Mouse (Mus musculus) WW6 (cell line): Measurements from ENCODE around the gene Prrt4.
A peak's percentile ranks its signal among the peaks of the same experiment; 100 is the strongest.
"Not testable (repeated sequence)": the region's sequence is repeated elsewhere in the genome, so short reads cannot be mapped to it uniquely, and the experiment has no call there.

Experiments used
- DNase-seq: peaks from one replicate; pipeline ENCODE4 v3.0.0-alpha.2; 2013; ENCODE audit warnings: low read depth, low spot score

The Prrt4 gene

GRCm38 (mm10) chr6:29178888-29179658, at the start of gene Prrt4:
TSS of gene Prrt4 (minus strand) at chr6:29179584.
- DNase-seq: no peak

- not testable (repeated sequence) for DNase-seq
Observed at GRCm38 (mm10) chr6:29217717-29218116, 38.3 kb upstream of the Prrt4 start.

GRCm38 (mm10) chr6:29215881-29216501, 36.6 kb upstream of the Prrt4 start, which contains the start of gene Impdh1:
TSS of gene Impdh1 (minus strand) at chr6:29216364.
- peak; percentile 76 for DNase-seq

- DNase-seq: no peak
Observed at GRCm38 (mm10) chr6:29215181-29215580, 35.8 kb upstream of the Prrt4 start.

GRCm38 (mm10) chr6:29214776-29215175, 35.4 kb upstream of the Prrt4 start:
- DNase-seq: no peak

GRCm38 (mm10) chr6:29214245-29214644, 34.9 kb upstream of the Prrt4 start:
- no peak for DNase-seq

- no peak for DNase-seq
Observed at GRCm38 (mm10) chr6:29213436-29213835, 34.1 kb upstream of the Prrt4 start.

- DNase-seq: peak; percentile 50
Observed at GRCm38 (mm10) chr6:29211806-29212492, 32.6 kb upstream of the Prrt4 start.

GRCm38 (mm10) chr6:29211146-29211545, 31.8 kb upstream of the Prrt4 start:
- no peak for DNase-seq

GRCm38 (mm10) chr6:29210231-29210936, 31.0 kb upstream of the Prrt4 start:
- DNase-seq: no peak

- DNase-seq: no peak
Observed at GRCm38 (mm10) chr6:29208178-29208577, 28.8 kb upstream of the Prrt4 start.

- no peak for DNase-seq
Observed at GRCm38 (mm10) chr6:29207017-29207416, 27.6 kb upstream of the Prrt4 start.

- DNase-seq: no peak
Observed at GRCm38 (mm10) chr6:29206006-29206405, 26.6 kb upstream of the Prrt4 start.

- DNase-seq: peak; percentile 46
Observed at GRCm38 (mm10) chr6:29204932-29205614, 25.7 kb upstream of the Prrt4 start.

- DNase-seq: no peak
Observed at GRCm38 (mm10) chr6:29203861-29204585, 24.6 kb upstream of the Prrt4 start.

GRCm38 (mm10) chr6:29203096-29203495, 23.7 kb upstream of the Prrt4 start:
- no peak for DNase-seq

- DNase-seq: no peak
Observed at GRCm38 (mm10) chr6:29201988-29202387, 22.6 kb upstream of the Prrt4 start.

GRCm38 (mm10) chr6:29201341-29201740, 22.0 kb upstream of the Prrt4 start:
- DNase-seq: no peak

- no peak for DNase-seq
Observed at GRCm38 (mm10) chr6:29200496-29200895, 21.1 kb upstream of the Prrt4 start.

GRCm38 (mm10) chr6:29199223-29199855, 20.0 kb upstream of the Prrt4 start:
- DNase-seq: no peak
